Mouse (Mus musculus): ENCODE measurements around the gene 2310011J03Rik.

DNA sequence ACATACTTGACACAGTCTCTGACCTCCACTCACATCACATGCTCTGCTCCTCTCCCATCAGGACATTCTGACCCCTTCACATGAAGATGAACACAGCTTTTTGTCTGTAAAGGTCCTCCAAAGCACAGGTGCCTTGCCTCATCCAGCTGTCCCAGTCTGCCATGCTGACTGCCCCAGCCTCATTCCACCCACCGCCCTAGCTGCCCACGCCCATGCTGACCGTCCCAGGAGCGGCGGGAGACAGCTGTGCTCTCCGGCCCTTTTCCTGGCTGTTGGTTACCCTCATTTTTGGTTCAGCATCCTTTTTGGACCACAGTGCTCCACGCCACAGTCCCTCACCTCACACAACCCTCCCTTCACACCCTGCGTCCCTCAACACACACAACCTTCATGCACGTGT is 41.9 kb downstream of the 2310011J03Rik start:
- no peak for TF ChIP-seq POLR2A (IDR thresholded peaks at IDR 0.05; ENCODE audit: insufficient read depth, low read length)
- TF ChIP-seq CTCF (IDR thresholded peaks at IDR 0.05; ENCODE audit: low read depth, low read length) = no peak
- no peak for TF ChIP-seq EP300 (IDR thresholded peaks at IDR 0.05; ENCODE audit: insufficient read depth, low read depth, low read length)

Data from ES-Bruce4 (cell line).